Mouse (Mus musculus): Measurements from ENCODE around the gene Olfr948. TPM values are rescaled to one million over a fixed set of nuclear protein-coding genes. Genes with fewer than 3 reads are reported as not detected.

The Olfr948 gene
- polyA plus RNA-seq (2015; fragmentation: Nextera tagmentation; extraction: Ambion mirVana), result not detected in 2 replicates

DNA sequence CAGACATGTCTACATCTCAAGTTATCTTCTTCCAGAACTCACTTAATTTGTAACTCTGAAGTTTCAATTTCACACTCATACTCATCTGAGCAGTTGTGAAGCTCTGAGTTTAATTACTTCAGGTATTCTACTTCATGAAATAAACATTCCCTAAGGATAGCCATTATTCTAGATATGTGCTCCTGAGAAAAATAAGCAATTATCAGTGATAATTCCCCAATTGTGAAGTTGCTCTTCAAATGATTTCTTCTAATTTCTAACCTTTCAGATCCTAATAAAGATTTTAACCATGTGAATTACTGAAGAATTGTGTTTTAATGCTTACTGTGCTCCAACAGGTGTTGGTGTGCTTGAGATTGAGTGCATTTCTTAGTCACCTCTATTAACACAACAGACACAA lies at the start of gene Olfr948:
TSS of gene Olfr948 (minus strand) at position 101 of the 400 bp plus-strand sequence.
- Histone ChIP-seq H3K4me2 (ENCODE audit: low read length) (no peak within 1 kb of the TSS), H3K27ac (ENCODE audit: low read length) (no peak within 1 kb of the TSS), H3K27me3 (replicated peaks; ENCODE audit: control insufficient read depth, insufficient read depth, low read length) (no peaks in the 10 kb centered on the region), H3K36me3 (ENCODE audit: control insufficient read depth, insufficient read depth) (no peaks in the 10 kb centered on the region), H3K4me1 (replicated peaks; ENCODE audit: control insufficient read depth, insufficient read depth, low read length) (no peaks in the 10 kb centered on the region), H3K4me3 (replicated peaks; ENCODE audit: low read length) (no peak within 1 kb of the TSS), H3K9me3 (ENCODE audit: control insufficient read depth, low read length) (no peaks in the 10 kb centered on the region), H3K9ac (replicated peaks; ENCODE audit: low read depth, low read length) (no peak within 1 kb of the TSS)
- no peak for ATAC-seq

DNA sequence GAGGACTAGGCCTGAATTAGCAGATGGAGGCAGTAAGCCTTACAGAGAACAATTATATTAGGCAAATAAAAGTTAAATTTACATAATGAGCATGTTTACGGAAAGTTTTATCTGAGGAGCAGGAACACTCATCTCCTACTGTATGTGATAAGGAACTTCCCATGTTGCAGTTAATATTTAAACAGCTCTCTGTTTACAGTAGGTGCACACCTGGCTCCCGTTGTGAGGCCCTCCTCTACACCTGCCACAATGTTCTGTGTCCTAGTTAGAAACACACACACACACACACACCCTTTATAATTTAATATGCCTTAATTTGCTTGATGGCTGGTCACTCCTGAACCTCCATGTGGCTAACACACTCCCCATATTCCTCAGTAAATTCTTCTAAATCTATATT lies 38.7 kb downstream of the Olfr948 start:
- Histone ChIP-seq H3K4me2 (ENCODE audit: low read length) (no peak overlapping the region), H3K27ac (ENCODE audit: low read length) (no peak overlapping the region), H3K27me3 (replicated peaks; ENCODE audit: control insufficient read depth, insufficient read depth, low read length) (no peaks in the 10 kb centered on the region), H3K9ac (replicated peaks; ENCODE audit: low read depth, low read length) (no peak overlapping the region), H3K4me1 (replicated peaks; ENCODE audit: control insufficient read depth, insufficient read depth, low read length) (no peaks in the 10 kb centered on the region), H3K9me3 (ENCODE audit: control insufficient read depth, low read length) (no peaks in the 10 kb centered on the region), H3K4me3 (replicated peaks; ENCODE audit: low read length) (no peak overlapping the region), H3K36me3 (ENCODE audit: control insufficient read depth, insufficient read depth) (no peaks in the 10 kb centered on the region)
- 90% methylated on average over 2 of the region's 2 CpGs for WGBS
- no peak for ATAC-seq

DNA sequence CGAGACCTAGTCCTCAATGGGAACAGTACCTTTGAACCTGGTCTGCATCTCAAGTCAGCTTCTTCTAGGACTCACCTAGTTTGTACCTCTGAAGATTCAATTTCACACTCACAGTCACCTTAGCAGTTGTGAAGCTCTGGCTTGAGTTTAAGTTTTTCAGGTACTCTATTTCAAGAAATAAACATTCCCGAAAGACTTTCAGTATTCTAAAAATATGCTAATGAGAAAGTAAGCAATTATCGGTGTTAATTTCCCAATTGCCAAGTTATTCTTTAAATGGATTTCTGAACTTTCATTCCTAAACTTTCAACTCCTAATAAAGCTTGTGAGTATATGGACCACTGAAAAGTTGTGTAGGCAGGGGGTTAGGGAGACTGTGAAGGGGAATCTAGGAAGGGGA lies 49.1 kb downstream of the Olfr948 start, which contains the start of gene Olfr945:
TSS of gene Olfr945 (minus strand) at position 101 of the 400 bp plus-strand sequence.
- Histone ChIP-seq H3K27me3 (replicated peaks; ENCODE audit: control insufficient read depth, insufficient read depth, low read length) (no peaks in the 10 kb centered on the region), H3K36me3 (ENCODE audit: control insufficient read depth, insufficient read depth) (no peaks in the 10 kb centered on the region), H3K9me3 (ENCODE audit: control insufficient read depth, low read length) (no peaks in the 10 kb centered on the region), H3K9ac (replicated peaks; ENCODE audit: low read depth, low read length) (no peak within 1 kb of the TSS), H3K4me2 (ENCODE audit: low read length) (no peak within 1 kb of the TSS), H3K4me1 (replicated peaks; ENCODE audit: control insufficient read depth, insufficient read depth, low read length) (no peaks in the 10 kb centered on the region), H3K27ac (ENCODE audit: low read length) (no peak within 1 kb of the TSS), H3K4me3 (replicated peaks; ENCODE audit: low read length) (no peak within 1 kb of the TSS)
- WGBS, result 88% methylated on average over 3 of the region's 3 CpGs
- no peak for ATAC-seq

Other genes with a start within 250 kb of the Olfr948 start
- gene Olfr938, start 247.2 kb downstream of the Olfr948 start, polyA plus RNA-seq (2015; fragmentation: Nextera tagmentation; extraction: Ambion mirVana), result not detected in 2 replicates
- gene Olfr27, start 197.9 kb downstream of the Olfr948 start, polyA plus RNA-seq (2015; fragmentation: Nextera tagmentation; extraction: Ambion mirVana), result not detected in 2 replicates
- not detected in 2 replicates for gene Olfr943, start 159.7 kb downstream of the Olfr948 start, polyA plus RNA-seq (2015; fragmentation: Nextera tagmentation; extraction: Ambion mirVana)
- gene Olfr944, start 124.1 kb downstream of the Olfr948 start, polyA plus RNA-seq (2015; fragmentation: Nextera tagmentation; extraction: Ambion mirVana), result not detected in 2 replicates
- gene Olfr1537, start 76.1 kb downstream of the Olfr948 start, polyA plus RNA-seq (2015; fragmentation: Nextera tagmentation; extraction: Ambion mirVana), result not detected in 2 replicates
- gene Olfr945, start 49.2 kb downstream of the Olfr948 start, polyA plus RNA-seq (2015; fragmentation: Nextera tagmentation; extraction: Ambion mirVana), result not detected in 2 replicates
- gene Olfr951, start 61.4 kb upstream of the Olfr948 start, polyA plus RNA-seq (2015; fragmentation: Nextera tagmentation; extraction: Ambion mirVana), result not detected in 2 replicates
- not detected in 2 replicates for gene Olfr952, start 101.1 kb upstream of the Olfr948 start, polyA plus RNA-seq (2015; fragmentation: Nextera tagmentation; extraction: Ambion mirVana)
- gene Olfr954, start 130.7 kb upstream of the Olfr948 start, polyA plus RNA-seq (2015; fragmentation: Nextera tagmentation; extraction: Ambion mirVana), result not detected in 2 replicates
- not detected in 2 replicates for gene Olfr955, start 145.9 kb upstream of the Olfr948 start, polyA plus RNA-seq (2015; fragmentation: Nextera tagmentation; extraction: Ambion mirVana)
- gene Olfr44, start 167.9 kb upstream of the Olfr948 start, polyA plus RNA-seq (2015; fragmentation: Nextera tagmentation; extraction: Ambion mirVana), result not detected in 2 replicates
- gene Olfr957, start 189.8 kb upstream of the Olfr948 start, polyA plus RNA-seq (2015; fragmentation: Nextera tagmentation; extraction: Ambion mirVana), result not detected in 2 replicates
- gene Olfr958, start 228.0 kb upstream of the Olfr948 start, polyA plus RNA-seq (2015; fragmentation: Nextera tagmentation; extraction: Ambion mirVana), result not detected in 2 replicates
- gene Olfr959, start 249.5 kb upstream of the Olfr948 start, polyA plus RNA-seq (2015; fragmentation: Nextera tagmentation; extraction: Ambion mirVana), result not detected in 2 replicates

Measured in forebrain, embryonic 16.5 days (tissue).